Mouse (Mus musculus): ENCODE measurements around the gene Acvr1. TPM values are rescaled to one million over a fixed set of nuclear protein-coding genes. Genes with fewer than 3 reads are reported as not detected.
A peak's percentile ranks its signal among the peaks of the same experiment; 100 is the strongest.

Gene Acvr1
- 10.0 and 12.6 TPM in 2 replicates for total RNA-seq (2014; rRNA removed)
- polyA plus RNA-seq (2015; fragmentation: Nextera tagmentation; extraction: Ambion mirVana): 3.6 and 4.1 TPM in 2 replicates

DNA sequence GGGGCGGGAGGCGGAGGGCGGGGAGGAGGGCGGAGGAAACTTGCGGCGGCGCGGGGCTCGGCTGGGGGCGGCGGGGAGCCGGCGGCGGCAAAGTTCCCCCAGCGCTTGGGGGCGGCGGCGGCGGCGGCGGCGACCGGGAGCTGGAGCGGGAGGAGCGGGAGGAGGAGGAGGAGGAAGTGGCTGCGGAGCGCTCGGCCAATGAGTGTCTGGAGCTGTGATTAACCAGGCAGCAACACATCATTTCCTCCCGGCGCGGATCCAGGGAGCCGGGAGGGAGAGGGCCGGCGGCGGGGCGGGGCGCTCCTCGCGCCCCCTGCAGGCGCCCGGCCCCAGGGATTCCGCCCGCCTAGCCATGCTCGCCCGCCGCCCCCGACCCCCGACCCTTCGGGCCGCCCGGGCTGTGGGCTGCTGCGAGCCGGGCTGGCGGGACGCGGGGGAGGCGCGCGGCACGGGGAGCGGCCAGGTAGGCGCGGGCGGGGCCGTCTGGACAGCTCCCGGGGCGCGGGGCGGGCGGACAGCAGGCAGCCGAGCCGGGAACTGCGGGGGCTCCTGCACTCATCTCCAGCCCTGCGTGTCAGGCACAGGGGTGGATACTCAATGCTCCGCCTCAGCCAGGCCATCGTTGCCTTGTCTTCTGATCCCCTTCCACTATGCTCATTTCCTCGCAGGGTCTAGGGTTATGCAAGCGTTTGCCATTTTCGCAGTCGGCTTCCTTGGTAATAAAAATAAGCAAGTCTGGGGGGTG lies at the start of gene Acvr1, which contains the start of gene Upp2:
Gene Acvr1 (minus strand): TSS at position 92 of the 745 bp plus-strand sequence.
Gene Upp2 (plus strand): TSS at position 233 of the 745 bp plus-strand sequence.
- Histone ChIP-seq H3K4me3 (ENCODE audit: low read depth, low read length) (peak within 1 kb of the TSS; percentile 89), H3K4me1 (ENCODE audit: insufficient read depth, low read length) (peaks cover 13% of the 10 kb centered on the region), H3K27ac (ENCODE audit: low read depth, low read length) (peak within 1 kb of the TSS; percentile 98), H3K36me3 (ENCODE audit: insufficient read depth, low read length) (no peaks in the 10 kb centered on the region), H3K9ac (replicated peaks; ENCODE audit: low read length, poor library complexity, severe bottlenecking) (peak within 1 kb of the TSS; percentile 91), H3K9me3 (ENCODE audit: low read length) (no peaks in the 10 kb centered on the region), H3K27me3 (ENCODE audit: insufficient read depth, low read length) (no peaks in the 10 kb centered on the region), H3K4me2 (ENCODE audit: low read depth, low read length, poor library complexity, severe bottlenecking) (peak within 1 kb of the TSS; percentile 69)
- WGBS: under 1% methylated on average over 32 of the region's 80 CpGs
- DNase-seq (ENCODE audit: low spot score) (peak; percentile 94), ATAC-seq (ENCODE audit: low FRiP score) (peak; percentile 95)
- TF ChIP-seq CTCF (IDR thresholded peaks at IDR 0.05): peak; percentile 40

DNA sequence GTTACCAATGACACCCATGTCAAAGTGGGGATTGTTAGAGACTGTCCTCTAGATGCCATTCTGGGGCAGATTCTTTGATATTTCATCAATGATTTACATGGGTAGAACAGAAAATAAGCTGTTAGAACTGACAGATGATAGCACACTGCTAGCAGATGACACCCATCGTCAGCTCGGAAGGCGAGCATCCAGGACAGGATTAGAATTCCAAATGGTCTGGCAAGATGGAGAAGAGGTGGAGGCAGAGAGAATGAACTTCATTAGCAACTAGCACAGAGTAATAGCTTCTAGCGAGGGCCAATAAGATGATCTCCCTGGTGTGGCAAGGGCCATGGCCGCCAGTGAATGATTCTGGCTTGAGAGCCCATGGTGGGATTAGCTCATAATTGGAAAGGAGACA lies 48.8 kb upstream of the Acvr1 start:
- ATAC-seq (ENCODE audit: low FRiP score) (no peak), DNase-seq (ENCODE audit: low spot score) (no peak)
- TF ChIP-seq CTCF (IDR thresholded peaks at IDR 0.05): no peak
- no peaks in the 10 kb centered on the region for H3K36me3 ChIP-seq (ENCODE audit: insufficient read depth, low read length)
- H3K27ac ChIP-seq (ENCODE audit: low read depth, low read length): no peak overlapping the region
- no peaks in the 10 kb centered on the region for H3K9me3 ChIP-seq (ENCODE audit: low read length)
- no peaks in the 10 kb centered on the region for H3K4me1 ChIP-seq (ENCODE audit: insufficient read depth, low read length)
- H3K4me3 ChIP-seq (ENCODE audit: low read depth, low read length): no peak overlapping the region
- H3K9ac ChIP-seq (replicated peaks; ENCODE audit: low read length, poor library complexity, severe bottlenecking): no peak overlapping the region
- no peak overlapping the region for H3K4me2 ChIP-seq (ENCODE audit: low read depth, low read length, poor library complexity, severe bottlenecking)
- WGBS: 86% methylated on average over 5 of the region's 5 CpGs
- no peaks in the 10 kb centered on the region for H3K27me3 ChIP-seq (ENCODE audit: insufficient read depth, low read length)

DNA sequence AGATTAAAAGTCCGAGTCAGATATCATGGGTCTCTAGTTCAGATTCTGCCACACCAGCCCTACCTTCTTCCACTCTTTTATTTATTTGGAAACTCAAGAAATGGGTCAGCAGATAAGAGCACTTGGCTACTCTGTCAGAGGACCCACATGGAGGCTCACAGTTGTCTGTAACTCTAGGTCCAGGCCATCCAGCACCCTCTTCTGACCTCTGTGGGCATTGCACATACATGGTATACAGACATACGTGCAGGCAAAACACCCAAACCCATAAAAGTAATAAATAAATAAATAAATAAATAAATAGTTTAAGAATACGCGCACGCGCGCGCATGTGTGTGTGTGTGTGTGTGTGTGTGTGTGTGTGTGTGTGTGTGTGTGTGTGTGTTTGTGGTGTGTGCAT lies 47.9 kb upstream of the Acvr1 start:
- WGBS: 97% methylated on average over 8 of the region's 8 CpGs

DNA sequence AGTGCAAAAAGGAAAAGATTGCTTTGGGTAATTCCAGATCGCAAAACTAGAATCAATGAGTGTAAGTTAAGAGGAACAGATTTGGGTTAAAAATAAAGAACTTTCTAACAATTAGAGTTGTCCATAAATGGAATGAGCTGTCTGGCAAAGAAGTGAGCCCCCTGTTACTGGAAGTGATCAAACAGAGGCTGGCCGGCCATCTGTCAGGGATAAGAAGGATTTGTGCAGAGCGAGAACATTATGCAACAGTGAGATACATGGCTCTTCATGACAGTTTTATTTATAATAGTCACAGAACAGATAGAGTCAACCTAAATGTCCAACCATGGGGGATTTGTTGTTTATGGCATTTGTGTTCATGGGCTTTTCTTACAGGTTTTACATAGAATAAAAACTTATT lies 46.8 kb upstream of the Acvr1 start:
- Histone ChIP-seq H3K4me2 (ENCODE audit: low read depth, low read length, poor library complexity, severe bottlenecking) (no peak overlapping the region), H3K4me3 (ENCODE audit: low read depth, low read length) (no peak overlapping the region), H3K9ac (replicated peaks; ENCODE audit: low read length, poor library complexity, severe bottlenecking) (no peak overlapping the region), H3K4me1 (ENCODE audit: insufficient read depth, low read length) (no peaks in the 10 kb centered on the region), H3K9me3 (ENCODE audit: low read length) (no peaks in the 10 kb centered on the region), H3K36me3 (ENCODE audit: insufficient read depth, low read length) (no peaks in the 10 kb centered on the region), H3K27me3 (ENCODE audit: insufficient read depth, low read length) (no peaks in the 10 kb centered on the region), H3K27ac (ENCODE audit: low read depth, low read length) (no peak overlapping the region)
- DNase-seq (ENCODE audit: low spot score): no peak
- no peak for ATAC-seq (ENCODE audit: low FRiP score)
- 92% methylated on average over 3 of the region's 3 CpGs for WGBS
- TF ChIP-seq CTCF (IDR thresholded peaks at IDR 0.05): no peak

More for the DNA sequence above, 47.9 kb upstream of the Acvr1 start:
- no peak for TF ChIP-seq CTCF (IDR thresholded peaks at IDR 0.05)
- no peaks in the 10 kb centered on the region for H3K36me3 ChIP-seq (ENCODE audit: insufficient read depth, low read length)
- no peaks in the 10 kb centered on the region for H3K4me1 ChIP-seq (ENCODE audit: insufficient read depth, low read length)
- no peak overlapping the region for H3K27ac ChIP-seq (ENCODE audit: low read depth, low read length)
- DNase-seq (ENCODE audit: low spot score) (no peak), ATAC-seq (ENCODE audit: low FRiP score) (no peak)
- H3K4me2 ChIP-seq (ENCODE audit: low read depth, low read length, poor library complexity, severe bottlenecking): no peak overlapping the region
- no peak overlapping the region for H3K9ac ChIP-seq (replicated peaks; ENCODE audit: low read length, poor library complexity, severe bottlenecking)
- no peaks in the 10 kb centered on the region for H3K9me3 ChIP-seq (ENCODE audit: low read length)
- no peaks in the 10 kb centered on the region for H3K27me3 ChIP-seq (ENCODE audit: insufficient read depth, low read length)
- no peak overlapping the region for H3K4me3 ChIP-seq (ENCODE audit: low read depth, low read length)

DNA sequence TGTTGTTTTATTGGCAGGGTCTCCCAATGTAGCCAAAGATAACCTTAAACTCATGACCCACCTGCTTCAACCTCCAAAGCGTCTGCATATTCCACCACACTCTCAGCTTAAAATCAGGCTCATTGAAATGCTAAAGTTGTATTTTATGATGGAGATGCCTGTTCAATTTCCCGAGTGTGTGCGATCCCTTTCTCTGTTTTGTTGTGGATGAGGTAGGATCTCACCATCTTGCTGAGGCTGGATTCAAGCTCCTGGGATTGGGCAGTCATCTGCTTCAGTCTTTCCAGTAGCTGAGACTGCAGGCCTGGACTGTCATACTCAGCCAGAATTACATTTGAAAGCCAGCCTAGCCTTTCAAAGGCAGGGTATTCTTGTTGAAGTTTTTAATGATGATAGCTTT lies 37.8 kb upstream of the Acvr1 start:
- ATAC-seq (ENCODE audit: low FRiP score) (no peak), DNase-seq (ENCODE audit: low spot score) (no peak)
- no peak overlapping the region for H3K9ac ChIP-seq (replicated peaks; ENCODE audit: low read length, poor library complexity, severe bottlenecking)
- H3K4me3 ChIP-seq (ENCODE audit: low read depth, low read length): no peak overlapping the region
- H3K4me1 ChIP-seq (ENCODE audit: insufficient read depth, low read length): no peaks in the 10 kb centered on the region
- no peaks in the 10 kb centered on the region for H3K36me3 ChIP-seq (ENCODE audit: insufficient read depth, low read length)
- H3K27ac ChIP-seq (ENCODE audit: low read depth, low read length): no peak overlapping the region
- no peaks in the 10 kb centered on the region for H3K9me3 ChIP-seq (ENCODE audit: low read length)
- 89% methylated on average over 3 of the region's 3 CpGs for WGBS
- TF ChIP-seq CTCF (IDR thresholded peaks at IDR 0.05): no peak
- no peak overlapping the region for H3K4me2 ChIP-seq (ENCODE audit: low read depth, low read length, poor library complexity, severe bottlenecking)
- no peaks in the 10 kb centered on the region for H3K27me3 ChIP-seq (ENCODE audit: insufficient read depth, low read length)

DNA sequence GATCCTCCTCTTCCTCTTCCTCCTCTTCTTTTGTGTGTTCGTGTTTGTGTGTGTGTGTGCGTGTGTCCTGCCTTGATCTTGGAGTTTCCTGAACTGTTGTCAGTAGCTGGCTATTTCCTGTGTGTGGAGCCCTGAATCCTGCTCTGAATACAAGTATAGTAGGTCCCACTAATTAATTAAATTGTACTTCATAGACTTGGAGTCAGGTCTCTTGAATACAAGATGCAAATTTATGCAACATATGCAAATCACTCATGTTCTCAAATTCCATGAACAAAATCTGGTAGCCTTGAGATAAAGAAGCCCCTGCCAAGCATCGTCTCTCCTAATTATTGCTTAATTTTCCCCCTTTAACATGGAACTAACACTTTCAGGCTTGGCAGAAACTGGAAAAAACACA lies 36.4 kb upstream of the Acvr1 start:
- no peaks in the 10 kb centered on the region for H3K27me3 ChIP-seq (ENCODE audit: insufficient read depth, low read length)
- H3K4me2 ChIP-seq (ENCODE audit: low read depth, low read length, poor library complexity, severe bottlenecking): no peak overlapping the region
- no peak overlapping the region for H3K27ac ChIP-seq (ENCODE audit: low read depth, low read length)
- no peak overlapping the region for H3K4me3 ChIP-seq (ENCODE audit: low read depth, low read length)
- no peaks in the 10 kb centered on the region for H3K9me3 ChIP-seq (ENCODE audit: low read length)
- H3K4me1 ChIP-seq (ENCODE audit: insufficient read depth, low read length): no peaks in the 10 kb centered on the region
- ATAC-seq (ENCODE audit: low FRiP score) (no peak), DNase-seq (ENCODE audit: low spot score) (no peak)
- H3K9ac ChIP-seq (replicated peaks; ENCODE audit: low read length, poor library complexity, severe bottlenecking): no peak overlapping the region
- WGBS: 55% methylated on average over 3 of the region's 3 CpGs
- no peaks in the 10 kb centered on the region for H3K36me3 ChIP-seq (ENCODE audit: insufficient read depth, low read length)
- TF ChIP-seq CTCF (IDR thresholded peaks at IDR 0.05): no peak

Data from midbrain, postnatal 0 days (tissue).